Mouse (Mus musculus) kidney, postnatal 4 days (tissue): ENCODE measurements at regions not wholly inside any gene's neighbourhood (a gene's known extent, or its start where the extent isn't known, plus 50 kb on each side); places are given as distances from the start of the nearest gene placed in this dataset.

Source experiments
- DNase-seq, 2 experiments: peaks; one replicate each; pipeline ENCODE4 v3.0.0; 2021; ENCODE audit warnings: mixed read lengths in 2 of 2

- DNase-seq, result no peak
These were observed 53.1 kb upstream of the Kazn start for GRCm38 (mm10) chr4:142292334-142292733.

GRCm38 (mm10) chr4:142291366-142291765 lies 52.2 kb upstream of the Kazn start:
- no peak for DNase-seq
